Mouse (Mus musculus): ENCODE measurements around the gene Pdcd2l. TPM values are rescaled to one million over a fixed set of nuclear protein-coding genes. Genes with fewer than 3 reads are reported as not detected.

Gene Pdcd2l
- polyA plus RNA-seq, 1 experiment: 32.1 TPM

GRCm38 (mm10) chr7:34224308-34224707 lies 27.8 kb upstream of the Pdcd2l start:
- Histone ChIP-seq H3K4me3 (ENCODE audit: control insufficient read depth, low read depth, low read length) (no peak overlapping the region), H3K36me3 (ENCODE audit: control insufficient read depth, insufficient read depth, low read length) (no peaks in the 10 kb centered on the region), H3K27ac (ENCODE audit: control insufficient read depth, insufficient read depth, low read depth, low read length) (no peak overlapping the region), H3K27me3 (ENCODE audit: control insufficient read depth, insufficient read depth, low read length) (no peaks in the 10 kb centered on the region), H3K4me1 (ENCODE audit: control insufficient read depth, insufficient read depth, low read length) (peaks cover 2% of the 10 kb centered on the region)
- TF ChIP-seq POLR2A (IDR thresholded peaks at IDR 0.05; ENCODE audit: control insufficient read depth, low read depth, low read length) (no peak), CTCF (IDR thresholded peaks at IDR 0.05; ENCODE audit: control insufficient read depth, insufficient read depth, insufficient replicate concordance, low read depth, low read length) (no peak)

GRCm38 (mm10) chr7:34222340-34222739 lies 25.9 kb upstream of the Pdcd2l start:
- Histone ChIP-seq H3K27me3 (ENCODE audit: control insufficient read depth, insufficient read depth, low read length) (no peaks in the 10 kb centered on the region), H3K27ac (ENCODE audit: control insufficient read depth, insufficient read depth, low read depth, low read length) (no peak overlapping the region), H3K4me1 (ENCODE audit: control insufficient read depth, insufficient read depth, low read length) (no peaks in the 10 kb centered on the region), H3K36me3 (ENCODE audit: control insufficient read depth, insufficient read depth, low read length) (no peaks in the 10 kb centered on the region), H3K4me3 (ENCODE audit: control insufficient read depth, low read depth, low read length) (no peak overlapping the region)
- no peak for TF ChIP-seq CTCF (IDR thresholded peaks at IDR 0.05; ENCODE audit: control insufficient read depth, insufficient read depth, insufficient replicate concordance, low read depth, low read length)
- TF ChIP-seq POLR2A (IDR thresholded peaks at IDR 0.05; ENCODE audit: control insufficient read depth, low read depth, low read length): no peak

GRCm38 (mm10) chr7:34221594-34222250 lies 25.3 kb upstream of the Pdcd2l start:
- Histone ChIP-seq H3K36me3 (ENCODE audit: control insufficient read depth, insufficient read depth, low read length) (no peaks in the 10 kb centered on the region), H3K4me1 (ENCODE audit: control insufficient read depth, insufficient read depth, low read length) (no peaks in the 10 kb centered on the region), H3K4me3 (ENCODE audit: control insufficient read depth, low read depth, low read length) (no peak overlapping the region), H3K27ac (ENCODE audit: control insufficient read depth, insufficient read depth, low read depth, low read length) (no peak overlapping the region), H3K27me3 (ENCODE audit: control insufficient read depth, insufficient read depth, low read length) (no peaks in the 10 kb centered on the region)
- no peak for TF ChIP-seq CTCF (IDR thresholded peaks at IDR 0.05; ENCODE audit: control insufficient read depth, insufficient read depth, insufficient replicate concordance, low read depth, low read length)
- no peak for TF ChIP-seq POLR2A (IDR thresholded peaks at IDR 0.05; ENCODE audit: control insufficient read depth, low read depth, low read length)

GRCm38 (mm10) chr7:34218496-34218895 lies 22.0 kb upstream of the Pdcd2l start:
- TF ChIP-seq POLR2A (IDR thresholded peaks at IDR 0.05; ENCODE audit: control insufficient read depth, low read depth, low read length) (no peak), CTCF (IDR thresholded peaks at IDR 0.05; ENCODE audit: control insufficient read depth, insufficient read depth, insufficient replicate concordance, low read depth, low read length) (no peak)
- no peaks in the 10 kb centered on the region for H3K4me1 ChIP-seq (ENCODE audit: control insufficient read depth, insufficient read depth, low read length)
- no peak overlapping the region for H3K4me3 ChIP-seq (ENCODE audit: control insufficient read depth, low read depth, low read length)
- H3K27ac ChIP-seq (ENCODE audit: control insufficient read depth, insufficient read depth, low read depth, low read length): no peak overlapping the region
- H3K36me3 ChIP-seq (ENCODE audit: control insufficient read depth, insufficient read depth, low read length): no peaks in the 10 kb centered on the region
- H3K27me3 ChIP-seq (ENCODE audit: control insufficient read depth, insufficient read depth, low read length): no peaks in the 10 kb centered on the region

GRCm38 (mm10) chr7:34216474-34216873 lies 20.0 kb upstream of the Pdcd2l start:
- no peaks in the 10 kb centered on the region for H3K27me3 ChIP-seq (ENCODE audit: control insufficient read depth, insufficient read depth, low read length)

GRCm38 (mm10) chr7:34215481-34215880 lies 19.0 kb upstream of the Pdcd2l start:
- Histone ChIP-seq H3K27me3 (ENCODE audit: control insufficient read depth, insufficient read depth, low read length) (no peaks in the 10 kb centered on the region), H3K4me3 (ENCODE audit: control insufficient read depth, low read depth, low read length) (no peak overlapping the region), H3K4me1 (ENCODE audit: control insufficient read depth, insufficient read depth, low read length) (no peaks in the 10 kb centered on the region), H3K36me3 (ENCODE audit: control insufficient read depth, insufficient read depth, low read length) (no peaks in the 10 kb centered on the region), H3K27ac (ENCODE audit: control insufficient read depth, insufficient read depth, low read depth, low read length) (no peak overlapping the region)
- TF ChIP-seq CTCF (IDR thresholded peaks at IDR 0.05; ENCODE audit: control insufficient read depth, insufficient read depth, insufficient replicate concordance, low read depth, low read length): no peak
- TF ChIP-seq POLR2A (IDR thresholded peaks at IDR 0.05; ENCODE audit: control insufficient read depth, low read depth, low read length): no peak

More at GRCm38 (mm10) chr7:34216474-34216873, 20.0 kb upstream of the Pdcd2l start:
- Histone ChIP-seq H3K36me3 (ENCODE audit: control insufficient read depth, insufficient read depth, low read length) (no peaks in the 10 kb centered on the region), H3K27ac (ENCODE audit: control insufficient read depth, insufficient read depth, low read depth, low read length) (no peak overlapping the region), H3K4me3 (ENCODE audit: control insufficient read depth, low read depth, low read length) (no peak overlapping the region), H3K4me1 (ENCODE audit: control insufficient read depth, insufficient read depth, low read length) (no peaks in the 10 kb centered on the region)
- no peak for TF ChIP-seq POLR2A (IDR thresholded peaks at IDR 0.05; ENCODE audit: control insufficient read depth, low read depth, low read length)
- TF ChIP-seq CTCF (IDR thresholded peaks at IDR 0.05; ENCODE audit: control insufficient read depth, insufficient read depth, insufficient replicate concordance, low read depth, low read length): no peak

GRCm38 (mm10) chr7:34214644-34215043 lies 18.2 kb upstream of the Pdcd2l start:
- Histone ChIP-seq H3K27ac (ENCODE audit: control insufficient read depth, insufficient read depth, low read depth, low read length) (no peak overlapping the region), H3K4me3 (ENCODE audit: control insufficient read depth, low read depth, low read length) (no peak overlapping the region), H3K4me1 (ENCODE audit: control insufficient read depth, insufficient read depth, low read length) (no peaks in the 10 kb centered on the region), H3K36me3 (ENCODE audit: control insufficient read depth, insufficient read depth, low read length) (no peaks in the 10 kb centered on the region), H3K27me3 (ENCODE audit: control insufficient read depth, insufficient read depth, low read length) (no peaks in the 10 kb centered on the region)
- TF ChIP-seq CTCF (IDR thresholded peaks at IDR 0.05; ENCODE audit: control insufficient read depth, insufficient read depth, insufficient replicate concordance, low read depth, low read length): no peak
- TF ChIP-seq POLR2A (IDR thresholded peaks at IDR 0.05; ENCODE audit: control insufficient read depth, low read depth, low read length): no peak
